Mouse (Mus musculus) c-Kit-negative CD71-positive TER-119-positive erythroid progenitor cells, embryonic 14.5 days (primary cell): ENCODE data around the gene Stk24.
"Not testable (repeated sequence)": the region's sequence is repeated elsewhere in the genome, so short reads cannot be mapped to it uniquely, and the experiment has no call there.

Source experiments
- DNase-seq: peaks from one replicate; pipeline ENCODE4 v3.0.0-alpha.2; 2013; ENCODE audit warnings: low read depth, low spot score

Stk24 gene

DNA sequence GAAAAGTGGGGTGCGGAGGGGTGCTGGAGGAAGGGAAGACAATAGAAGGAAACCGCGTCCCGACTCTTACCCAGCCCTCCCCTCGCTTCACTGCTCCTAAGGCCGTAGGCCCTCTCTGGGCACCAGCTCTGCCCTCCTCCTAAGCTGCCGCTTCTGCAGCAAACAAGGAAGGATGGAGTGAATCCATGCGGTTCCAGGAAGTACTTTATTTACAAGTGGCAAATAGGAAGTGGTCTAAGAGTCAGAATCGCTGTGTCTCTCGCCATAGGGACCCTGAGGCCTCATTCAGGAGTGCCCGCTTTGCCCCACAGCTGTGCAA lies at the start of gene Stk24:
Gene Stk24, minus strand, starts transcription at position 185 of the 319 bp plus-strand sequence.
- DNase-seq = no peak

DNA sequence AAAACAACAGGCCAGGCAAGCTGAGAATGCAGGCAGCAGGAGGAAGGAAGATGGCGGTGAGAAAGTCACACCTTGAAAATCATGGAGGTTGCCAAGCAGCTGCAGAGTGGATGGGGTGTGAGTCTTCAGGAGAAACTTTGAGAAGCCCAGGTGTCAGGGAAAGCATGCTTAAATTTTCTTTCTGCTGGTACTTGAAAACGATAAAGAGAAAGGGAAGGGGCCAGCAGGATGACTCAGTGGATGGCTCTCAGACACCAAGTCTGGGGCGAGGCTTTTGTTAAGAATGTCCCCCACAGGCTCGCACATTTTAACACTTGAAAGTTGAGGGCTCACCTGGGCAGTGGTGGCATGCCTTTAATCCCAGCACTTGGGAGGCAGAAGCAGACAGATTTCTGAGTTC lies 48.3 kb upstream of the Stk24 start:
- DNase-seq = no peak

- DNase-seq = no peak
Observed at GRCm38 (mm10) chr14:121426743-121427142, 46.9 kb upstream of the Stk24 start.

GRCm38 (mm10) chr14:121425004-121425793 lies 45.4 kb upstream of the Stk24 start:
- no peak for DNase-seq

DNA sequence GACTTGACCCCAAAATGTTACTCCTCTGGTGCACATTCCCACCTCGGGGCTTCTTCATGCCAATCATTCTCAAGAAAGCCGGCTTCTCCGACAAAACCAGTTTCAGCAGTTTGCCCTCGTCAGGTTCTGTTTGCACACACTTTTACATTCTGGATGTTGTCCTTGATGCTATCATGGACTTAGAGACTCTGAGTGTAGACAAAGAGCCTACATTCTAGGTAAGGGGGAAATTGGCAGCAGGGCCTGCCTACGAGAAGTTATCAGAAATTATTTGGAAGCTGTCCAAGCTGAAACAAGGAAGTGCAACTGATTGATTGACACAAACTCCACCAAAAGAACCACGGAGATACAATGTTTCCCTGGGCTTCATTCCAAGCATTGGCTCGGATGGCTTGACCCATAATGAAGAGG lies 43.5 kb upstream of the Stk24 start:
- DNase-seq = no peak

DNA sequence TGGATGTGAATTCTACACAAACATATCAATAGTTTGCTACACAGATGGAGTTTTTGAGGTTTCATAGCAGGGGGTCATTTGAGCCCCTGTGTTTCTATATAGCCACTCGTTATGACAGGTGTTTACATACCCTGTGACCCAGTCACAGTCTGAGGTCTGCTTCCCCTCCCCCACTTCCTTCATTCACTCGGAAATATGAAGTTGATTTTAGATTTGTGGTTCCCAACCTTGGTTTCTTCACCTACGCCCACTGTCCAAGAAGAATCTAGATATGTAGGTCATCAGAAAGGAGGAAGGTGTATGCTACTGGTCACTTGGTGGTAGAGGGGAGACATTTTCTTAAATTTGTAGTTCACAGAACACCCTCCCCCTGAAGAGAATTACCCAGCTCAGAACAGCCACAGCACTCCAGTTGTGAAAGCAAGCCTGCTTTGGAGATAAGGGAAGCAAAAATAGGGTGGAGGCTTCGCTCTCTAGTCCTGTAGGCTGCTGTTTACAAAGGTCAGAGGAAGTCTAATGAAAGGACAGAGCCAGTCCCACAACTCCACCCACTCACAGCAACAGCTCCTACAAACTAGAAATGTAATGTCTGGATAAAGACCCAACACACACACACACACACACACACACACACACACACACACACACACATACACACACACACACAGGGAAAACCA lies 43.0 kb upstream of the Stk24 start:
- peak; percentile 39 for DNase-seq

GRCm38 (mm10) chr14:121422000-121422399 lies 42.2 kb upstream of the Stk24 start:
- no peak for DNase-seq

GRCm38 (mm10) chr14:121417594-121417993 lies 37.8 kb upstream of the Stk24 start:
- no peak for DNase-seq

GRCm38 (mm10) chr14:121416626-121417319 lies 37.0 kb upstream of the Stk24 start:
- DNase-seq = no peak

- no peak for DNase-seq
Observed at GRCm38 (mm10) chr14:121414635-121415241, 34.9 kb upstream of the Stk24 start.

DNA sequence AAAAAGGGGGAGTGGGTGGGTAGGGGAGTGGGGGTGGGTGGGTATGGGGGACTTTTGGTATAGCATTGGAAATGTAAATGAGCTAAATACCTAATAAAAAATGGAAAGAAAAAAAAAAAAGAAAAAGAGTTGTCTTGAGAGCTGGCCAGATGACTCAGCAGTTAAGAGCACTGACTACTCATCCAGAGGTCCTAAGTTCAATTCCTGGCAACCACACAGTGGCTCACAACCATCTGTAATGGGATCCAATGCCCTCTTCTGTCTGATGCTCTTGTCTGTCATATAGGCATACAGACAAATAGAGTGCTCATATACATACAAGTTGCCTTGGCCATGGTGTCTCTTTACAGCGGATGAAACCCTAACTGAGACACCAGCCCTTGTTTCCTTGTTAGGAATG lies 33.9 kb upstream of the Stk24 start:
- DNase-seq = not testable (repeated sequence)

- DNase-seq = no peak
Observed at GRCm38 (mm10) chr14:121408944-121409343, 29.1 kb upstream of the Stk24 start.

GRCm38 (mm10) chr14:121406943-121407342 lies 27.1 kb upstream of the Stk24 start:
- no peak for DNase-seq

DNA sequence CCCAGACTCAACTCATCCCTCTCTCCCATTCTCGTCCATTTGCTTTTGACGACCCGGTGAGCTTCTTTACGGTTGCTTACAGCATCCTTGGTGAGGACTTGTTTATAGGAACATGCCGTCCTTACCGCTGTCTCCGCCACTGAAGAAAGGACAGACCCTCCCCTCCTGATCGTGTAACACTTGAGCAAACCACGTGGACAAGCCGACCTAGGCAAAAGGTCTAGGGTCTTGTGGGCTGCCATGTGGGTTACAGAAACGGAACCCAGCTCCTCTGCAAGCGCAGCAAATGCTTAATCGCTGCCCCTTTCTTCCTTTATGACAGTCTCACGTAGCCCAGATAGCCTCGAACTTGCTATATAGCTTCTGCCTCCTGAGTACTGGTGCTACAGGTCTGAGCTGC lies 25.7 kb upstream of the Stk24 start:
- DNase-seq = no peak

GRCm38 (mm10) chr14:121405120-121405519 lies 25.3 kb upstream of the Stk24 start:
- DNase-seq = no peak

DNA sequence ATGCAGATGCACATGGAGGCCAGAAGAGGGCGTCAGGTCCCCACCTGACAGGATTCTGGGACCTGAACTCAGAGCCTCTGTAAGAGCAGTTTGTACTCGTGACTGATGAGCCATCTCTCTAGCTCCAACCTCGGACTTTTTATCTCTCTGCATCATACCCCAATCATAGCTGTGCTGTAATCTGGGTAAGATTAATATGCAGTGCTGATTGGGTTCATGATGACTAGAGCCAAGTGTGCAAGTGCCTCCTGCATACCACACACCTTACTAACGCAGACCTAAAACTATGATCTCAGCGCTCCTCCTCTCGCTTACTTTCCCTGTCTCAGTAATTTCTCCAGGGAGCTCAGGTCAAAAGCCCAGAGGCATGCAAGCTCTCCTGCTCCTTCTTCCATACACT lies 19.9 kb upstream of the Stk24 start:
- no peak for DNase-seq

- no peak for DNase-seq
Observed at GRCm38 (mm10) chr14:121397471-121397870, 17.7 kb upstream of the Stk24 start.

- no peak for DNase-seq
Observed at GRCm38 (mm10) chr14:121395125-121395524, 15.3 kb upstream of the Stk24 start.

DNA sequence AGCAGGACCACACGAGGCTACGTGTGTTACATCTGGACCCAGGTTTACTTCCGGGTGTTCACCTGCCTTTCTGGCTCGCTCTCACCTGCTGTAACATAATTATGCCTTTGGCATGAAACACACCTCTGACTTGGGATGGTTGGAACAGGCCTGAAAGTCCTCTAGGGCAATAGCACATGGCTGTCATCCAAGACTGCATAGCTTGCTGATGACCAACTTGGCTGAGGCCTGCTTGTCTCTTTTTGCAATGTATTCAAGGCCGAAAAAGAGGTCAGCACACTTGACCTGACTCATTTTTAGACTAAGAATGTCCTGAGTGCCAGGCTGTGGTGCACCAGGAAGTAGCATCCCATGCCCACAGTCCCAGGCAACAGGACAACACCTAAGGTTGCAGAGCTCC lies 12.1 kb upstream of the Stk24 start:
- DNase-seq = no peak

DNA sequence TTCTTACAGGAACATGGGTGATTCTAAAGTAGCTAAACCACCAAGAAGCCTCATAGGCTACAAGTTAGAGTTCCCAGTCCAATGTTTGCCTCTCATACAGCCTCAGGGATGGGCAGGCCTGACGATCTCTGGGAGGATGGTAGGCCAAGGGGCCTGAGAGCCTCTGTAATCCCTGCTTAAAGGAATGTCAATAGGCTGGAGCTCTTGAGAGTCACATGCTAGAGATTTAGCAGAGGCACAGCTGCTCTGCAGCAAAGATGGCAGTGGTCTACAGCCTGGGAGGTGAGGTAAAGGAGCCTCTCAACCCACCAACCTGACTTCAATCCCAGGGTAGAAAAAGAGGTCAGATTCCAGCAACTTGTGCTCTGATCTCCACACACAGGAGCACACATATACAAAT lies 7.9 kb upstream of the Stk24 start:
- no peak for DNase-seq

DNA sequence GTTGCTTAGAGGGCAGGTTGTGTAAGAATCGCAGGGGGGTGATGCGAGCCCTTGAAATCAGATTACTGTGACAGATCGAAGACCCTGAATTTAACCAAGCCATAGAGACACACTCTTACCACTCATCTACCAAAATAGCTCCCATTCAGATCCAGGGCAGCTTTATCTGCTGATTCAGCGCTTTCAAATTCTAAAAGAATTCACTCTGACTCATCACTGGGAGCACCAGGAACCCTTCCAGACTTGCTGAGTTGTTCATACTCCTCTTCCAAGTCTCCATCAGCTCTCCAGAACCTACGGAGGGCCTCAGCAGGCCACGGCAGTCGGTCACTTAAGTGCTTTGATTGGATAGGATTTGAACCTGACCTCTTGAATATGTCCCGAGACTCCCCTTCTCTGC lies 5.6 kb upstream of the Stk24 start:
- no peak for DNase-seq

GRCm38 (mm10) chr14:121383801-121384200 lies 4.0 kb upstream of the Stk24 start:
- DNase-seq = no peak
